In genomic region chr11:69558756-69559155, GRCm38 (mm10) we compare ENCODE assay signal across 9 mouse cellular contexts. TPM values are rescaled to one million over a fixed set of nuclear protein-coding genes. Genes with fewer than 3 reads are reported as not detected.
A peak's percentile ranks its signal among the peaks of the same experiment; 100 is the strongest.
DNase-seq lines count a peak whose midpoint lies in the region; ATAC-seq and TF ChIP-seq lines count a peak whose summit lies in the region.
"Had no signal": no experiment of that assay in that cellular context is flagged by ENCODE, and none has a peak within 500 bp of the region (broad histone marks: within the 10 kb centered on the region; RNA-seq: fewer than 3 reads in every experiment).

No protein-coding gene starts in this region.

- 0 out of 2 replicates have a peak, but pooled peaks cover 1% of the 10 kb centered on the region for H3K27me3 ChIP-seq in kidney, adult 2 months (replicated peaks; ENCODE audit: control insufficient read depth, insufficient read depth, low read length)
- peaks cover 28% of the 10 kb centered on the region for H3K27me3 ChIP-seq in heart, embryonic 13.5 days (replicated peaks)
- no peaks in the 10 kb centered on the region for H3K27me3 ChIP-seq in neural tube, embryonic 12.5 days (replicated peaks)

- H3K4me2 ChIP-seq in heart, embryonic 13.5 days, result peak overlapping the region; percentile 95
- H3K4me2 ChIP-seq in neural tube, embryonic 12.5 days (replicated peaks), result peak overlapping the region; percentile 95

- peaks cover 1% of the 10 kb centered on the region; the same call in 1 of the 2 replicates for H3K36me3 ChIP-seq in kidney, adult 2 months (ENCODE audit: control insufficient read depth, insufficient read depth, low read length)
- peaks cover 49% of the 10 kb centered on the region for H3K36me3 ChIP-seq in heart, embryonic 13.5 days
- peaks cover 37% of the 10 kb centered on the region for H3K36me3 ChIP-seq in neural tube, embryonic 12.5 days

- TF ChIP-seq CTCF in kidney, adult 2 months (conservative IDR thresholded peaks at IDR 0.05; ENCODE audit: insufficient read depth, insufficient read length, low read depth, low read length), result no peak

- peak; percentile 42 for DNase-seq in kidney, adult 2 months
- no peak for DNase-seq in kidney, adult 11 months
- peak; percentile 37 for DNase-seq in kidney, postnatal 10 days
- DNase-seq in spleen, adult 18-20 months, result no peak
- no peak for DNase-seq in layer of hippocampus, adult 9-11 months
- DNase-seq in frontal cortex, postnatal 25 days (ENCODE audit: low spot score in 2 of 2), result no peak
- DNase-seq: right cerebral cortex, postnatal 25 days had no signal

- no peak overlapping the region for H3K4me3 ChIP-seq in kidney, adult 2 months (ENCODE audit: insufficient read depth, low read depth, low read length)
- H3K4me3 ChIP-seq in heart, embryonic 13.5 days, result peak overlapping the region; percentile 76
- peak overlapping the region; percentile 80 for H3K4me3 ChIP-seq in neural tube, embryonic 12.5 days

- TF ChIP-seq POLR2A in kidney, adult 2 months (IDR thresholded peaks at IDR 0.05; ENCODE audit: low read depth, low read length), result no peak

- H3K9ac ChIP-seq in heart, embryonic 13.5 days, result peak overlapping the region; percentile 94
- peak overlapping the region; percentile 91 for H3K9ac ChIP-seq in neural tube, embryonic 12.5 days

- H3K27ac ChIP-seq in kidney, adult 2 months (ENCODE audit: insufficient read depth, low read depth, low read length), result no peak overlapping the region
- peak overlapping the region; percentile 98 for H3K27ac ChIP-seq in heart, embryonic 13.5 days (replicated peaks)
- H3K27ac ChIP-seq in neural tube, embryonic 12.5 days, result no peak overlapping the region

- WGBS in kidney, adult 2 months, result 39% methylated on average over 6 of the region's 6 CpGs
- WGBS in heart, embryonic 13.5 days, result 8% methylated on average over 6 of the region's 6 CpGs
- 22% methylated on average over 6 of the region's 6 CpGs for WGBS in neural tube, embryonic 12.5 days

- H3K4me1 ChIP-seq in kidney, adult 2 months (ENCODE audit: control insufficient read depth, insufficient read depth, low read length), result no peaks in the 10 kb centered on the region
- peaks cover 71% of the 10 kb centered on the region for H3K4me1 ChIP-seq in heart, embryonic 13.5 days
- peaks cover 64% of the 10 kb centered on the region for H3K4me1 ChIP-seq in neural tube, embryonic 12.5 days

- no peaks in the 10 kb centered on the region for H3K9me3 ChIP-seq in heart, embryonic 13.5 days
- H3K9me3 ChIP-seq in neural tube, embryonic 12.5 days, result no peaks in the 10 kb centered on the region

- ATAC-seq in heart, embryonic 13.5 days (ENCODE audit: extremely low read depth, insufficient number of reproducible peaks, low FRiP score, low TSS enrichment), result no peak
- ATAC-seq in neural tube, embryonic 12.5 days (ENCODE audit: low FRiP score, low read depth), result no peak

RNA-seq across cellular contexts. Expression of gene Efnb3, which starts 1.2 kb away (rescaled TPM):
- polyA plus RNA-seq in kidney, adult 2 months (2012; rRNA removed), result 0.81 and 0.84 TPM in 2 replicates
- 56.2 and 59.9 TPM in 2 replicates for polyA plus RNA-seq in heart, embryonic 13.5 days (2015; fragmentation: Nextera tagmentation; extraction: Ambion mirVana)
- 54.4 and 57.4 TPM in 2 replicates for polyA plus RNA-seq in neural tube, embryonic 12.5 days (2016; fragmentation: Nextera tagmentation; extraction: Ambion mirVana)

RNA-seq across cellular contexts. Expression of gene Dnah2, which starts 9.8 kb away (rescaled TPM):
- 0.50 and 0.73 TPM in 2 replicates for polyA plus RNA-seq in kidney, adult 2 months (2012; rRNA removed)
- 0.07 and 0.28 TPM in 2 replicates for polyA plus RNA-seq in heart, embryonic 13.5 days (2015; fragmentation: Nextera tagmentation; extraction: Ambion mirVana)
- polyA plus RNA-seq in neural tube, embryonic 12.5 days (2016; fragmentation: Nextera tagmentation; extraction: Ambion mirVana), result 1.6 and 1.9 TPM in 2 replicates

RNA-seq across cellular contexts. Expression of gene Wrap53, which starts 21.3 kb away (rescaled TPM):
- polyA plus RNA-seq in kidney, adult 2 months (2012; rRNA removed), result 19.8 and 20.7 TPM in 2 replicates
- 16.8 TPM in 2 replicates for polyA plus RNA-seq in heart, embryonic 13.5 days (2015; fragmentation: Nextera tagmentation; extraction: Ambion mirVana)
- 32.2 and 32.4 TPM in 2 replicates for polyA plus RNA-seq in neural tube, embryonic 12.5 days (2016; fragmentation: Nextera tagmentation; extraction: Ambion mirVana)

RNA-seq across cellular contexts. Expression of gene Trp53, which starts 21.4 kb away (rescaled TPM):
- polyA plus RNA-seq in kidney, adult 2 months (2012; rRNA removed), result 48.5 and 55.0 TPM in 2 replicates
- 82.6 and 86.5 TPM in 2 replicates for polyA plus RNA-seq in heart, embryonic 13.5 days (2015; fragmentation: Nextera tagmentation; extraction: Ambion mirVana)
- 116 and 120 TPM in 2 replicates for polyA plus RNA-seq in neural tube, embryonic 12.5 days (2016; fragmentation: Nextera tagmentation; extraction: Ambion mirVana)

RNA-seq across cellular contexts. Expression of gene Atp1b2, which starts 47.0 kb away (rescaled TPM):
- polyA plus RNA-seq in kidney, adult 2 months (2012; rRNA removed), result 20.0 and 22.5 TPM in 2 replicates
- polyA plus RNA-seq in heart, embryonic 13.5 days (2015; fragmentation: Nextera tagmentation; extraction: Ambion mirVana), result 24.5 and 25.0 TPM in 2 replicates
- 8.4 and 10.8 TPM in 2 replicates for polyA plus RNA-seq in neural tube, embryonic 12.5 days (2016; fragmentation: Nextera tagmentation; extraction: Ambion mirVana)

Comparison
In these comparisons a context has a peak if more than half of its experiments do, and no peak if none do; other contexts are left out.
1. DNase-seq: peak in kidney, adult 2 months (single experiment) and kidney, postnatal 10 days (single experiment); none in kidney, adult 11 months (single experiment), spleen, adult 18-20 months (0 of 2), layer of hippocampus, adult 9-11 months (single experiment) and frontal cortex, postnatal 25 days (0 of 2).
2. RNA of gene Efnb3, which starts 1.2 kb away (polyA plus RNA-seq): 56.2 to 59.9 TPM in heart, embryonic 13.5 days and 54.4 to 57.4 TPM in neural tube, embryonic 12.5 days; 0.81 to 0.84 TPM in kidney, adult 2 months; every median in the first group is over 10 times any median in the second.